Mouse (Mus musculus) testis, adult 2 months (tissue): Measurements from ENCODE around the gene Ddrgk1. TPM values are rescaled to one million over a fixed set of nuclear protein-coding genes. Genes with fewer than 3 reads are reported as not detected.

Experiments
- H3K27ac ChIP-seq: fragments of 200-500 bp; 2 replicates; pipeline ENCODE4 v1.5.1; 2012; ENCODE audit warnings: low read depth, low read length; ENCODE audit not compliant: control insufficient read depth, insufficient read depth
- H3K27me3 ChIP-seq: fragments of 200-500 bp; 2 replicates; pipeline ENCODE4 v1.6.1; 2012; ENCODE audit warnings: mild to moderate bottlenecking, low read length, moderate library complexity; ENCODE audit not compliant: control insufficient read depth, insufficient read depth
- H3K36me3 ChIP-seq: fragments of 200-500 bp; 2 replicates; pipeline ENCODE4 v1.6.1; 2012; ENCODE audit warnings: mild to moderate bottlenecking, low read length; ENCODE audit not compliant: control insufficient read depth, insufficient read depth
- H3K4me1 ChIP-seq: fragments of 200-500 bp; 2 replicates; pipeline ENCODE4 v1.6.1; 2012; ENCODE audit warnings: low read length; ENCODE audit not compliant: control insufficient read depth, insufficient read depth
- H3K4me3 ChIP-seq: fragments of 200-500 bp; 2 replicates; pipeline ENCODE4 v1.5.1; 2012; ENCODE audit warnings: low read depth, mild to moderate bottlenecking, low read length, moderate library complexity, mixed read lengths; ENCODE audit not compliant: control insufficient read depth
- CTCF ChIP-seq: fragments of 200-500 bp; IDR thresholded peaks from 2 replicates; pipeline ENCODE4 v1.5.1; 2012; ENCODE audit warnings: low read depth, mild to moderate bottlenecking, inconsistent platforms, low read length, moderate library complexity; ENCODE audit not compliant: control insufficient read depth, insufficient read depth, insufficient replicate concordance
- POLR2A ChIP-seq: fragments of 200-500 bp; IDR thresholded peaks from 2 replicates; pipeline ENCODE4 v1.6.1; 2012; ENCODE audit warnings: low read depth, mild to moderate bottlenecking, inconsistent platforms, low read length, moderate library complexity; ENCODE audit not compliant: control insufficient read depth
- polyA plus RNA-seq: library from polyadenylated mRNA; depleted of rRNA; stranded (reverse); fragments of >200 nt; gene quantifications from 2 replicates; pipeline ENCODE4 v1.2.3, GENCODE M21; 2012; rRNA removed

Gene Ddrgk1
- polyA plus RNA-seq = 31.0 and 37.0 TPM in 2 replicates

DNA sequence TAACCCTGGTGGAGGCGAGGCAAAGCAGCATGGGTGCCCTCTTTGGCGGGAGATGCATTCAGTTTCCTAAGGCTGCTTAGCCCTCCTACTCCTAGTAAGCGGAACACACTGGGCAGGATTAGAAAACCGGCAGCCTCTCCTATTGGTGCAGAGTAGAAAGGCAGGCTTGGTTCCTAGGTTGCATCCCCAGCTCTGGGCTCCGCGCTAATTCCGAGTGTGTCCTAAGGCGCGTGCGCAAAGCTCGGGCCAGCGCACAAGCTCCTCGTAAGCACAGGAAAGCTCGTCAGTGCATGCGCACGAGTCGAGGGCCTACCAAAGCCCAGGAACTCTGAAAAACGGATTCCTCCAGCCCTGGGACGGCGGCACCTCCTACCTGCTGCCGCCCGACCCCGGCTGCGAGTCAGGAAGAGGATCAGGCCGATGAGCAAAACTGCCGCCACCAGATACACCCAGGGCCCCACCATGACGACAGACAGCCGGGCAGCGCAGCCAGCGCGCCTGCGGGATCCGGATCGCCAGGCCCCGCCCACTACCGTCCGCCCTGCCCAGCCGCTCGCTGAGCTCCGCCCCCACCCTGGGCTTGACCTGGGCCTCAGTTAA is at the start of gene Ddrgk1:
Gene Ddrgk1, minus strand, starts transcription at position 558 of the 600 bp plus-strand sequence.
- H3K27me3 ChIP-seq = no peaks in the 10 kb centered on the region
- peak within 1 kb of the TSS; percentile 99 for H3K27ac ChIP-seq
- H3K4me3 ChIP-seq = peak within 1 kb of the TSS; percentile 95
- no peaks in the 10 kb centered on the region for H3K36me3 ChIP-seq
- H3K4me1 ChIP-seq = peaks cover 13% of the 10 kb centered on the region
- TF ChIP-seq CTCF (no peak), POLR2A (peak; percentile 89)

DNA sequence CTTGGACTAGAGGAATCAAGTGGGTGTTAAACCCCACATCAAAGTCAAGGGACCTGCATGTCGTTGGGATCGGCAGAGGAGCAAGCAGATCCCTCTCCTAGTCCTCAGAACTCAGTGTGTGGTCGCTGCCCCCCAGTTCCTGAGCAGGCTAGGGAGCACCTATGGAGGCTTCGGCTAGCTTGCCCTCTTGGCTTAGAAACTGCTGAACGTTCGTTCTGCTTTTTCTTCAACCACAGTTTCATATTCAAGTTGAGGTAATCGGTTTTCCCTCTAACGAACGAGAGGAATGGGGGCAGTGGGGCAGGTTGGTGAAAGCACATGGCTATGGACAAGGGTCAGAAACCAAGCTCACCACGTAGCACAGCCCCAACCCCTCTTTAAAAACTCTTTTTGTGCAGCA is 42.6 kb upstream of the Ddrgk1 start:
- Histone ChIP-seq H3K36me3 (peaks cover 2% of the 10 kb centered on the region; the same call in 1 of the 2 replicates), H3K27me3 (no peaks in the 10 kb centered on the region), H3K4me1 (no peaks in the 10 kb centered on the region), H3K4me3 (no peak overlapping the region), H3K27ac (no peak overlapping the region)
- no peak for TF ChIP-seq CTCF
- no peak for TF ChIP-seq POLR2A

DNA sequence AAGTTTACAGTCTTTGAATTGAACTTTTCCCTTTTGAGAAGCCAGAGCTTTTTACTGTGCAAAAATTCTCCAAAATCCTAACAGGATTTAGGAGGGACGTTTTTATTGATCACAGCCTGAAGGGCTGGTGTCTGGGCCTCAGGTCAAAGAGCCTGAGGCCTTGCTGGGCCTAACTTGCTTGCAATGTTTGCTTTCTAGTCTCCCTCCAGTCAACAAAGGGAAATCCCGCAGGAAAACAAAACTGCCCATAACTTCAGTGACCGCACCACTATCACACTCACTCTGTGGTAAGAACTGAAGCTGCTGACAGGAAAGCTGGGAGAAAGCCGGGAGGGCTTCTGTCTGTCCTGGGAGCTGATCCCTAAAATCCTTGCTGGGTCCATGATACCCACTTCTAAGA is 42.1 kb upstream of the Ddrgk1 start:
- TF ChIP-seq POLR2A = no peak
- no peak for TF ChIP-seq CTCF
- no peaks in the 10 kb centered on the region for H3K27me3 ChIP-seq

DNA sequence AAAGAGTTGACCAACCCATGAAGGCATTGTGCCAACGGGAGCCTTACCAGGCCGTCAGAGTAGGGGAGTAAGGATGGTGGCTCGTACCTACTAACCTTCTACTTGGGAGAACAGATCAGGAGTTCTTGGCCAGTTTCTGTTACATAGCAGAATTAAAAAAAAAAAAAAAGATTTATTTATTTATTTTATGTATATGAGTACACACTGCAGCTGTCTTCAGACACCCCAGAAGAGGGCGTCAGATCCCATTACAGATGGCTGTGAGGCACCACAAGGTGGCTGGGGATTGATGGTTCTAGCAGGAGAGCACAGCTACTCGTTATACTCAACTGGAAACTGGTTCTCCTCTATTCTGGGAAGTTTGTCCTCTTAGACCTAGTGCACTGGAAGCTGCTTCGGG is 40.7 kb upstream of the Ddrgk1 start:
- H3K27me3 ChIP-seq = no peaks in the 10 kb centered on the region
- TF ChIP-seq CTCF (no peak), POLR2A (no peak)
- no peak overlapping the region for H3K27ac ChIP-seq
- H3K36me3 ChIP-seq = no peaks in the 10 kb centered on the region; the same call in 1 of the 2 replicates
- H3K4me1 ChIP-seq = no peaks in the 10 kb centered on the region
- no peak overlapping the region for H3K4me3 ChIP-seq

More for the DNA sequence above, 42.1 kb upstream of the Ddrgk1 start:
- Histone ChIP-seq H3K4me1 (no peaks in the 10 kb centered on the region), H3K36me3 (peaks cover 2% of the 10 kb centered on the region; the same call in 1 of the 2 replicates), H3K4me3 (no peak overlapping the region), H3K27ac (no peak overlapping the region)

DNA sequence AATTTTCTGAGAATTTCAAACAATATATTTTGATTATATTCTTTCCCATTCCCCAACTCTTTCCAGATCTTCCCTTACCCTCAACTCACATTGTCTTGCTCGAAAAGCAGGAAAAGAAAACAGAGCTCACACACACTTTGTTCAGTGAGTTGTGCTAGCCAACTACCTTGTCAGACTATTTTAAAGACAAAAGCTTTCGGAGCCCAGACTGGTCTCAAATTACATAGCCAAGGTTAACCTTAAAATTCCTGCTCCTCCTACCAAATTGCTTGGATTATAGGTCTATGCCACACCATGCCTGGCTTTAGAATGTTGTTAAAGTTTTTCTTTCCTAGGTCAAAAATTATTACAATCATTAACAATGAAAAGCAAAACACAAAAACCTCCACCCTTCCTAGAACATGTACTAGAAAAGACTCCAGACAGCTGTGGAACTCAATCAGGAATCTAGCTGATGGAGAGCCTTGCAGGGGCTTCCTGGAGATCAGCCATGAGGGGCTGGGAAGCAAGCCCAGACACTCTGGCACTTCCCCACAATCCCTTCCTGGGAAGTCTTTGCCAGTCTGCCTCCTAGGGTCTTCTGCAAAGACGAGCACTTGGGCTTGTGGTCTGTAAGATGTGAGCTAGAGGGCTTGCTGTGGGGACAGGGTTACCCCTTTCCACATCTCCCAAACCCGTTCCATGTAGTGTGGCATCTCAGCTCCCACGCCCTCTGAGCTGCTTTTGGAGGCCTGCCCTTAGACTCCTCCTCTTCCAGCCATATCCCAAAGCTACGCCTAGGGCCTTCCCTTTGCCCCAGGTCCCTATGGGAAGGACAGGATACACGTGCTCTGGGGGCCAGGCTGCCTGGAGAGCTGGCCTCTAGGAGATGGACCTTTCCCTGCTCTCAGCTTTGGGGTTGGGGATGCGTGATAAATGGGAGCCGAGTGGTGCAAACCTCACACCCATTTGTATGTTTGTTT is 39.9 kb upstream of the Ddrgk1 start:
- Histone ChIP-seq H3K27ac (no peak overlapping the region), H3K4me1 (no peaks in the 10 kb centered on the region), H3K36me3 (no peaks in the 10 kb centered on the region; the same call in 1 of the 2 replicates), H3K27me3 (no peaks in the 10 kb centered on the region), H3K4me3 (no peak overlapping the region)
- no peak for TF ChIP-seq POLR2A
- no peak for TF ChIP-seq CTCF

DNA sequence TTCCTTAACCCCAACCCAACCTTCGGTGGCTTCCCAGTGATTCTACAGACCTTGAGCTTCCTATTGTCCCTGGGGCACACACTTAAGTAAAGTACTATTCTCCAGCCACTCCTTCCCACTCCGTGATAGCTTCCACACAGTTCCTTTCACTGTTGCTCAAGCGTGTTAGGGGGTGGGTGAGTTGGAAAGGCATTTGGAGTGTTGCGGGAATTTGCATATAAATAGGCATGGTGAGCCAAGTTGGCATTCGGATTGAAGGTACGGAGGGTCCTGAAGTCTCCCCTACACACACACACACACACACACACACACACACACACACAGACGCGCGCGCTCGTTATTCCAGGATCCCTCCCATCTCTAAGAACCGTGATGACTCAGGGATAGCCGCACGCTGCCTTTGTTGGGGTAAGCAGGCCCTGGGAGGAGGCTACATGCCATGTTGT is 33.4 kb upstream of the Ddrgk1 start:
- peaks cover 16% of the 10 kb centered on the region for H3K4me1 ChIP-seq
- H3K27me3 ChIP-seq = no peaks in the 10 kb centered on the region
- TF ChIP-seq POLR2A (no peak), CTCF (no peak)
- no peak overlapping the region for H3K27ac ChIP-seq
- no peaks in the 10 kb centered on the region for H3K36me3 ChIP-seq
- peak overlapping the region; percentile 73 for H3K4me3 ChIP-seq
